Mouse (Mus musculus) limb, embryonic 10.5 days (tissue): ENCODE measurements around the gene Lrch1. TPM values are rescaled to one million over a fixed set of nuclear protein-coding genes. Genes with fewer than 3 reads are reported as not detected.

Source experiments
- DNase-seq: peaks from one replicate; pipeline ENCODE4 v3.0.0-alpha.2; 2017; ENCODE audit warnings: low spot score
- H3K27ac ChIP-seq: fragments of 300-500 bp; sonication (generic); 2 replicates; pipeline ENCODE4 v1.5.1; 2016; ENCODE audit warnings: mild to moderate bottlenecking
- H3K27me3 ChIP-seq: fragments of 300-500 bp; sonication (generic); 2 replicates; pipeline ENCODE4 v1.6.1; 2016; ENCODE audit warnings: low read depth, mild to moderate bottlenecking; ENCODE audit not compliant: poor library complexity, severe bottlenecking
- H3K36me3 ChIP-seq: fragments of 300-500 bp; sonication (generic); 2 replicates; pipeline ENCODE4 v1.6.1; 2016; ENCODE audit warnings: mild to moderate bottlenecking, moderate library complexity
- H3K4me1 ChIP-seq: fragments of 300-500 bp; sonication (generic); 2 replicates; pipeline ENCODE4 v1.6.1; 2016
- H3K4me3 ChIP-seq: fragments of 300-500 bp; sonication (generic); 2 replicates; pipeline ENCODE4 v1.5.1; 2016; ENCODE audit warnings: mild to moderate bottlenecking, moderate library complexity
- H3K9me3 ChIP-seq: fragments of 300-500 bp; sonication (generic); replicated peaks from 2 replicates; pipeline ENCODE4 v1.6.1; 2016; ENCODE audit warnings: mild to moderate bottlenecking
- WGBS: fragments of 180-500 bp; shearing (Covaris S2); methylation state at CpG from one replicate; pipeline ENCODE4 v1.1.7; 2016; 5-methylcytosine and 5-hydroxymethylcytosine counted together
- polyA plus RNA-seq: library from polyadenylated mRNA; unstranded; fragments of >200 nt; fragmentation: Nextera tagmentation; extraction: Ambion mirVana; gene quantifications from 2 replicates; pipeline ENCODE4 v1.2.1, GENCODE M21; 2016

The Lrch1 gene
- polyA plus RNA-seq, 1 experiment from 2014 or later = 9.9 TPM

GRCm38 (mm10) chr14:74848224-74848623 lies 99.5 kb downstream of the Lrch1 start:
- WGBS = 96% methylated on average over 5 of the region's 5 CpGs
- Histone ChIP-seq H3K27ac (peak overlapping the region; percentile 46; the same call in 1 of the 2 replicates), H3K4me3 (no peak overlapping the region), H3K9me3 (no peaks in the 10 kb centered on the region), H3K36me3 (no peaks in the 10 kb centered on the region), H3K4me1 (peaks cover 36% of the 10 kb centered on the region), H3K27me3 (no peaks in the 10 kb centered on the region)
- no peak for DNase-seq

- no peak for DNase-seq
- no peaks in the 10 kb centered on the region for H3K9me3 ChIP-seq
- H3K4me3 ChIP-seq = no peak overlapping the region
- WGBS = 63% methylated on average over 14 of the region's 14 CpGs
- no peaks in the 10 kb centered on the region for H3K27me3 ChIP-seq
- no peaks in the 10 kb centered on the region for H3K36me3 ChIP-seq
- peak overlapping the region; percentile 46 for H3K27ac ChIP-seq
- H3K4me1 ChIP-seq = peaks cover 29% of the 10 kb centered on the region
These were observed 100.2 kb downstream of the Lrch1 start for GRCm38 (mm10) chr14:74847311-74848133.

- Histone ChIP-seq H3K4me1 (peaks cover 25% of the 10 kb centered on the region), H3K27me3 (no peaks in the 10 kb centered on the region), H3K27ac (peak overlapping the region; percentile 46; the same call in 1 of the 2 replicates), H3K4me3 (no peak overlapping the region), H3K36me3 (no peaks in the 10 kb centered on the region), H3K9me3 (no peaks in the 10 kb centered on the region)
- WGBS = 23% methylated on average over 5 of the region's 5 CpGs
- no peak for DNase-seq
These were observed 101.0 kb downstream of the Lrch1 start for GRCm38 (mm10) chr14:74846668-74847067.

- Histone ChIP-seq H3K4me3 (no peak overlapping the region), H3K4me1 (peaks cover 34% of the 10 kb centered on the region)
- WGBS = 38% methylated on average over 2 of the region's 2 CpGs
These were observed 101.9 kb downstream of the Lrch1 start for GRCm38 (mm10) chr14:74845661-74846274.

GRCm38 (mm10) chr14:74841708-74842107 lies 106.0 kb downstream of the Lrch1 start:
- Histone ChIP-seq H3K27ac (no peak overlapping the region), H3K4me3 (no peak overlapping the region), H3K9me3 (no peaks in the 10 kb centered on the region), H3K36me3 (no peaks in the 10 kb centered on the region), H3K4me1 (peaks cover 36% of the 10 kb centered on the region), H3K27me3 (no peaks in the 10 kb centered on the region)
- no peak for DNase-seq
- WGBS = 81% methylated on average over 2 of the region's 2 CpGs

More at GRCm38 (mm10) chr14:74845661-74846274, 101.9 kb downstream of the Lrch1 start:
- Histone ChIP-seq H3K9me3 (no peaks in the 10 kb centered on the region), H3K27ac (peak overlapping the region; percentile 76), H3K36me3 (no peaks in the 10 kb centered on the region), H3K27me3 (no peaks in the 10 kb centered on the region)
- no peak for DNase-seq

- H3K9me3 ChIP-seq = no peaks in the 10 kb centered on the region
- H3K4me1 ChIP-seq = peaks cover 32% of the 10 kb centered on the region
- WGBS = 68% methylated on average over 3 of the region's 3 CpGs
- DNase-seq = no peak
- no peaks in the 10 kb centered on the region for H3K27me3 ChIP-seq
- no peaks in the 10 kb centered on the region for H3K36me3 ChIP-seq
- H3K27ac ChIP-seq = no peak overlapping the region
- H3K4me3 ChIP-seq = no peak overlapping the region
These were observed 106.4 kb downstream of the Lrch1 start for GRCm38 (mm10) chr14:74841297-74841696.

- no peaks in the 10 kb centered on the region for H3K27me3 ChIP-seq
- H3K27ac ChIP-seq = no peak overlapping the region
- H3K9me3 ChIP-seq = no peaks in the 10 kb centered on the region
- 48% methylated on average over 3 of the region's 3 CpGs for WGBS
- no peak for DNase-seq
- H3K4me3 ChIP-seq = no peak overlapping the region
- H3K4me1 ChIP-seq = peaks cover 28% of the 10 kb centered on the region
- no peaks in the 10 kb centered on the region for H3K36me3 ChIP-seq
These were observed 106.9 kb downstream of the Lrch1 start for GRCm38 (mm10) chr14:74840820-74841219.

- no peaks in the 10 kb centered on the region for H3K27me3 ChIP-seq
- DNase-seq = no peak
- H3K4me1 ChIP-seq = peaks cover 24% of the 10 kb centered on the region
- H3K36me3 ChIP-seq = no peaks in the 10 kb centered on the region
- H3K9me3 ChIP-seq = no peaks in the 10 kb centered on the region
- H3K4me3 ChIP-seq = no peak overlapping the region
- 78% methylated on average over 2 of the region's 2 CpGs for WGBS
- H3K27ac ChIP-seq = peak overlapping the region; percentile 64
These were observed 107.3 kb downstream of the Lrch1 start for GRCm38 (mm10) chr14:74840328-74840727.

- H3K4me1 ChIP-seq = peaks cover 32% of the 10 kb centered on the region
- no peak for DNase-seq
- no peak overlapping the region for H3K27ac ChIP-seq
- H3K4me3 ChIP-seq = no peak overlapping the region
- no peaks in the 10 kb centered on the region for H3K27me3 ChIP-seq
- H3K36me3 ChIP-seq = no peaks in the 10 kb centered on the region
- 89% methylated on average over 7 of the region's 7 CpGs for WGBS
- no peaks in the 10 kb centered on the region for H3K9me3 ChIP-seq
These were observed 108.9 kb downstream of the Lrch1 start for GRCm38 (mm10) chr14:74838816-74839215.

GRCm38 (mm10) chr14:74835010-74835409 lies 112.7 kb downstream of the Lrch1 start:
- DNase-seq = no peak
- 82% methylated on average over 1 of the region's 1 CpGs for WGBS
- Histone ChIP-seq H3K36me3 (no peaks in the 10 kb centered on the region), H3K9me3 (no peaks in the 10 kb centered on the region), H3K4me3 (no peak overlapping the region), H3K27me3 (no peaks in the 10 kb centered on the region), H3K27ac (no peak overlapping the region), H3K4me1 (peaks cover 28% of the 10 kb centered on the region)

GRCm38 (mm10) chr14:74834215-74834614 lies 113.5 kb downstream of the Lrch1 start:
- Histone ChIP-seq H3K27ac (no peak overlapping the region), H3K36me3 (no peaks in the 10 kb centered on the region), H3K4me3 (no peak overlapping the region), H3K9me3 (no peaks in the 10 kb centered on the region), H3K4me1 (peaks cover 22% of the 10 kb centered on the region), H3K27me3 (no peaks in the 10 kb centered on the region)
- DNase-seq = no peak
- WGBS = 91% methylated on average over 1 of the region's 1 CpGs

- 54% methylated on average over 5 of the region's 5 CpGs for whole genome bisulfite sequencing
- H3K27me3 ChIP-seq = no peaks in the 10 kb centered on the region
- H3K27ac ChIP-seq = 0 out of 2 replicates have a peak overlapping the region, but pooled peaks have one; percentile 30
- H3K36me3 ChIP-seq = no peaks in the 10 kb centered on the region
- no peaks in the 10 kb centered on the region for H3K9me3 ChIP-seq
- no peak for DNase-seq
- H3K4me3 ChIP-seq = no peak overlapping the region
- peaks cover 22% of the 10 kb centered on the region for H3K4me1 ChIP-seq
These were observed 116.0 kb downstream of the Lrch1 start for GRCm38 (mm10) chr14:74831653-74832052.

GRCm38 (mm10) chr14:74831050-74831449 lies 116.6 kb downstream of the Lrch1 start:
- H3K9me3 ChIP-seq = no peaks in the 10 kb centered on the region
- no peaks in the 10 kb centered on the region for H3K27me3 ChIP-seq
- H3K4me1 ChIP-seq = peaks cover 22% of the 10 kb centered on the region
- H3K4me3 ChIP-seq = no peak overlapping the region
- WGBS = 67% methylated on average over 5 of the region's 5 CpGs
- H3K27ac ChIP-seq = 0 out of 2 replicates have a peak overlapping the region, but pooled peaks have one; percentile 30
- H3K36me3 ChIP-seq = no peaks in the 10 kb centered on the region
- DNase-seq = no peak
